Mouse (Mus musculus): ENCODE measurements around the gene Vill.

DNA sequence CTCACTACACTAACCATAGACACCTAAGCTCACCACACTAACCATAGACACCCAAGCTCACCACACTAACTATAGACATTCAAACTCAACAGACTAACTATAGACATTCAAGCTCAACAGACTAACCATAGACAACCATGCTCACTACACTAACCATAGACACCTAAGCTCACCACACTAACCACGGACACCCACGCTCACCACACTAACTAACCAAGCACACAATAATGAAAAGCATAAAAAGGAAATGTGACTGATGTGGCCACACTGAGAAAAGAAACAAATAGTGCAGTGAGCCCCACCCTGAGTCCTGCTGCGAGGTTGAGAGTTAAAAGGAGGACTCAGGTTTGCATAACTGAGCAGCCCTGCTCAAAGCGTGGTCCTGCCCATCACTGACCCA lies 2.8 kb downstream of the Vill start:
- no peak for TF ChIP-seq CTCF (IDR thresholded peaks at IDR 0.05; ENCODE audit: borderline replicate concordance, insufficient read depth, low read length)
- no peak for TF ChIP-seq POLR2A (IDR thresholded peaks at IDR 0.05; ENCODE audit: low read depth, low read length)
